Mouse (Mus musculus) kidney, adult 11 months (tissue): ENCODE measurements around the gene Ksr1.
A peak's percentile ranks its signal among the peaks of the same experiment; 100 is the strongest.

Experiments
- DNase-seq: peaks from one replicate; pipeline ENCODE4 v3.0.0; 2022

The Ksr1 gene

GRCm38 (mm10) chr11:79146331-79146767, at the start of gene Ksr1:
Gene Ksr1 (minus strand): TSS chr11:79146407.
- DNase-seq: peak; percentile 89

GRCm38 (mm10) chr11:79192176-79192575, 46.0 kb upstream of the Ksr1 start:
- DNase-seq: no peak

DNA sequence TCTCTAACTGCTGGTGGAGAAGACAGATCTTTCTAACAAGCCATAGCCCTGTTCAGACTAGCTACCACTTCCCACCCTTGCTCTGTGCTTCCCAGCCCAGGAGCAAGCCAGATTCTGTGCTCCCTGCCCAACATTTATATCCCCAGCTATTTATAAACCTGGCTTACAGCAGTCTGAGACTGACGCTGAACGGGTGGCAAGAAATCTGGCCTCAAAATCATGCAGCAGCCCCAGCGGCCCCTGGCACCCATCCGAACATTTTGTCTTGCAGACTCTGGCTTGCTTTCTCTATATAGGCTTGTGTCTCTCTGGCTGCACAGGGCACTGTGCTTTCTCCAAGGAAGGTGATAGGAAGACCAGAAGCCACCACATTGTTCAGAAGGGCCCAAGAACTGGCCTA, 45.0 kb upstream of the Ksr1 start:
- no peak for DNase-seq

- DNase-seq: no peak
These were observed 44.0 kb upstream of the Ksr1 start for GRCm38 (mm10) chr11:79190257-79190656.

GRCm38 (mm10) chr11:79188176-79188575, 42.0 kb upstream of the Ksr1 start:
- DNase-seq: peak; percentile 53

DNA sequence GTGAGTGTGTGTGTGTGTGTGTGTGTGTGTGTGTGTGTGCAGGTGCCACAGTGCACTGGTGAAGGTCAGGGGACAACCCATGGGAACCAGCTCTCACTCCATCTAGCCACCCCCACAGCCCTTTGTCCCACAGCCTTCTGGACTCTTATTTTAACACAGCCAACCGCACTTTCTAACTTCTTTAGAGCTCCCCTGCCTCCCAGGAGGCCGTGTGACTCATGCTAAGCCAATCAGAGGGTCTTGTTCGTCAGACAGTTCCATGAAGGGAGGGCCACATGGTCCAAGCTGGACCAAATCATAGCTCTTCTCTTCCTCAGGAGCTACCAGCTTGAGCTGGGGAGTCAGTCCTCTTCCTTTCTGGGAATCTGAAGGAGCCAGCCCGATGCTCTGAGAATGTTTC, 41.1 kb upstream of the Ksr1 start:
- DNase-seq: no peak

- no peak for DNase-seq
These were observed 39.5 kb upstream of the Ksr1 start for GRCm38 (mm10) chr11:79185683-79186082.

DNA sequence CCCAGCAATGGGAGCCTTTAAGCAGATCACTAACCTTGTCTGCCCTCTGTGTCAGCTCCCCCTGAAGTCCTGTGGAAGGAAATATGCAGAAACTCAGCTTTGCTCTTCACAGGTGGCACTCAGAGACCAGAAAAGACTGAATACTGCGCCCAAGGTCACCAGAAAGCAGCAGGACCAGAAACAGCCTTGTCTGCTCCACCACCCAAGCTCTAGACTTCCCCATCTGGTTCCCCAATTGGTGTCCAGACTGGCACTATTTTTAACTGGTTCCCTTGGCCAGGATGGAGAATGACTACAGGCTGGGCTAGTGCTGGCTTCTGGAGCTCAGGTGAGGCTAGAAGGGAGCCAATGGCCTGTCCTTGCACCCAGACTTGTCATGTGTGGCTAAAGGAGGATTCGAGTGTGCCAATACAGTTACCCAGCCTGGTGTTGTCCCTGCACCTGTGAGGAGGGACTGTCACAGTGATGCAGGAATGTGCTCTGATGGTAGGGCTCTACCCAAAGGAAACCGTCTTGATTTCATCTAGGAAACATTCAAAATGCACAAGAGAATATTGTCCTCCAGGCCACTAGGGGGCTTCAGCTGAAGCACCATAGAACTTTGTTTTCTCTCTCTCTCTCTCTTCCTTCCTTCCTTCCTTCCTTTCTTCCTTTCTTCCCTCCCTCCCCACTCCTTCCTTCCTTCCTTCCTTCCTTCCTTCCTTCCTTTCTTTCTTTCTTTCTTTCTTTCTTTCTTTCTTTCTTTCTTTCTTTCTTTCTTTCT, 38.1 kb upstream of the Ksr1 start:
- no peak for DNase-seq

DNA sequence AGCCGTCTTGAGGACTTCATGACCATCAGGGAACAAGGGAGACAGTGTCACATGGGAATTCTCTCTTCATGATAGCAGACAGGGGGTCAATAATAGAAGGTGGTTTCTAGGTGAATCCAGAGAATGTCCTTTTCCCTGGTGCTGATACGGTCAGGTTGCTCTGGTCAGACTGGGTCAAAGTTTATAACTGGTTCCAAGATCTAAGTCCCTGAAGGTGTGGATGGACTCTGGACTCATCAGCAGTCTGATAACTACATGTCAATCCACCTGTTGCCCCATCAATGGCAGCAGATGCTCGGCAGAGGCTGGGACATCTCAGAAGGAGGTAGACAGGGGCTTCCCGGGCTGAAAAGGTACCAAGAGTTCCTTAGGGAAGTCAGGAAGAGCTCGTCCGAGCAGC, 37.2 kb upstream of the Ksr1 start:
- no peak for DNase-seq

- DNase-seq: no peak
These were observed 36.7 kb upstream of the Ksr1 start for GRCm38 (mm10) chr11:79182881-79183280.

DNA sequence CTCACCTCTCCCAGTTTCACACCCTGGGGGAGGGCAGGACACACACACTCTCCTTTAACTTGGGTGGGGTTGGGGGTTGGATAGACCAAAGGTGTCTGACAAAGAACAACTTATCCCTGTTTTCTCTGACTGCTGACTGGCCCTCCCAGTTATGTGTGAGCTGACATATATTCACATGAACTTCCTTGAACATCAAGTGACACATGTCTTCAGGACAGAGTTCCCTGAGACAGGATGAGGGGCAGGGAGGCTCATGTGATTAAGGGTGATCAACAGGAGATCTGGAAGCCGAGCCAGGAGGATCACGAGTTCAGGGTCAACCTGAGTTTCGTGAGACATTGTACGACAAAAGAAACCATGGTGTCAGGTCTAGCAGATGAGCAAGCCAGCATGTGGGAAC, 35.7 kb upstream of the Ksr1 start:
- DNase-seq: no peak

GRCm38 (mm10) chr11:79176687-79177086, 30.5 kb upstream of the Ksr1 start:
- no peak for DNase-seq

GRCm38 (mm10) chr11:79172054-79172453, 25.8 kb upstream of the Ksr1 start:
- no peak for DNase-seq

DNA sequence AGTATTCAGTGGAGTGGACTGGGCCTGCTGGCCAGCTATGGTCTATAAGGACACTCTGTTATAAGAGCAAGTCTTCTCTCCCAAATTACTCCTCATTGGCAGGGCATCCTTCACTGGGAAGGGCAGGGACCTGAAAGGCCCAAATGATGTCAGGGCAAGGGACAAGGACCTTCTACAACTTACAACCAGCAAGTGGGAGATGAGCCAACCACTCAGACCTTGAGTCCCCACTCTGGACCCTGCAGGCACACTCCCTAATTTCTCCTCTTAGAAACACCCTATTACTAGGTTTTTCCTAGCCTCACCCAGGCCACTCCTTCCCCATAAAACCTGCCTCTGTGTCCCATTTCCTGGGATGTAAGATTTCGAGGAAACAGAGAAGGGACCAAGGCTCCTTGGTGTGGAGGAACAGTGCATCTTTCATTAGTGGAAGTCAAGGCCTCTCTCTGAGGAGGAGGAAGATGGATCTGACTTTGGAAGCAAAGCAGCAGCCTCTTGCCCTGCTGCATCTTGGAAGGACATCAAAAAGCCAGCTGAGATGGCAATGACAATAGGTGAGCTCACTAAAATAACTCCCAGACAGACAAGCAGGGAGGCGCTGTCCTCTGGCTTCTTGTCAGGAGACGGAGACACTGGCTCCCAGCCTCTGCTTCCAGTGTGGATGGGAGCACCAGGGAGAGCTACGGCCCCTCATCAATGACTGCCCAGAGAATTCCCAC, 20.5 kb upstream of the Ksr1 start:
- DNase-seq: no peak

GRCm38 (mm10) chr11:79161077-79161758, 15.0 kb upstream of the Ksr1 start:
- no peak for DNase-seq

DNA sequence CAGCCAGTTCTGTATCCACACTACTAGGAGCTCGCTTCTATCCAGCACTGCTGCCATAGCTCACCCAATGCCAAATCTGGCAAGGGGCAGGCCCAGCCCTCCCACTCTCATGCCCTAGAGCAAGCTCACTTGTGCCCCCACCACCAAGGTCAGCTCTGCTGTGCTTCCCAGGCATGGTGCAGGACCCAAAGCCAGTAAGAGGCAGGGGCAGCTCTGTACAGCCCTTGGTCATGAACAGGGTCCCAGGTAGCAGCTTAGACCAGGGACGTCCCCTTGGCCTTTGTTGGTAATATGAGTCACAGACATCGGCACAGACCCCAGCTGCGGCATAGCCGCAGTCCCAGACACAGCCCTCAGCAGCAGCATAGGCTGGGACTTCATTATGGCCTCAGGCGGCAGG, 13.9 kb upstream of the Ksr1 start:
- DNase-seq: no peak

DNA sequence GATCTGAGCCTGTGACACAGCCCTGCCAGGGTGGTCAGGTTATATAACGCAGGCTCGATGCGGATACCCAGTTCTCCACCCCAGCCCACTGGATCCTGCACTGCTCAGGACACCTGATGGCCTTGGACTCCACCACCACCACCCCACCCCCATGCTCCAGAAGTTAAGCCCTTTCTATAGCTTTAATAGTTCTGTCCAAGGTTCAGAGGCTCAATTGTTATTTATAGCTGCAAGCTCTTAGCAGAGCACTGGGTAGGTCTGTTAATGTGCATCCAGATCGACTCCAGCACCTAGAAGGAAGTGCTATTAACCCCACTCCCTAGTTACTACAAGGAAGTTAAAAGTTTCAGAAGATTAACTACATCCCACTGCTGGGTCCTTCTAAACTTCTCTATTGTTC, 11.5 kb upstream of the Ksr1 start:
- DNase-seq: no peak

- DNase-seq: no peak
These were observed 9.1 kb upstream of the Ksr1 start for GRCm38 (mm10) chr11:79155348-79155747.

GRCm38 (mm10) chr11:79152696-79153095, 6.5 kb upstream of the Ksr1 start:
- no peak for DNase-seq

DNA sequence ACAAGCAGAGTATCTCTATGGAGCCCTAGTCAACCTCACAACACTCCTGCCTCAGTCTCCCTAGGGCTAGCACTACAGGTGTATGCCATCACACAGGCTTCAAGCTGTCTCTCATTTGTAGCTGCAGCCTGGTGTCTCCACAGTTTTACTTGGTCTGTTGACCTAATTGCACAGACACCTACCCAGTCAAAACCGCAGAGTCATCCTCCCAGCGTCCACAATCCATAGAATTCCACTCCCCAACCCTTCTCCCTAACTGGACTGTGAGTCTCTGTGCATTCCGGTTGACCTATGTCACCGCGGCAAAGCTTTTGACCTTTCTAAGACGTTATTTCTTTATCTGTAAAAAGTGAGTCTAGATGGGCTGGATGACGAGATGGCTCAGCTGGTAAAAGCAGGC, 5.7 kb upstream of the Ksr1 start:
- DNase-seq: no peak

- no peak for DNase-seq
These were observed 4.1 kb upstream of the Ksr1 start for GRCm38 (mm10) chr11:79150301-79150700.

- no peak for DNase-seq
These were observed 3.1 kb upstream of the Ksr1 start for GRCm38 (mm10) chr11:79149295-79149694.

DNA sequence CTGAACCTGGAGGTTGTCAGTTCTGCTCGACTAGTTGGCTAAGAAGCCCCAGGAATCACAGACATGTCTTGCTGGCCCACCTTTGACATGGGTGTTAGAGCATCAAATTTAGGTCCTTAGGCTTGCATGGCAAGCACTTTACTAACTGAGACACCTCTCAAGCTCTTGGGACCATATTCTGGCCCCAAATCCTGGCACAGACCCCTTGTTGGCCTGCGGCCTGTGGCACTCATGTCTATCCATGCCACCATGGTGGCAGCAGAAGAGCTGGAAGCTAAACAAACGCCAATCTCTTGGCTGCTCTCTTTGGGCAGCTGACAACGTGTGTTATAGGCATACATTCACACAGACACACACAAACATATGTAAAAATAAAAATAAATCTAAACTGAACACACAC, 2.6 kb upstream of the Ksr1 start:
- DNase-seq: no peak
